Mouse (Mus musculus) liver, postnatal 0 days (tissue): Measurements from ENCODE around the gene Vipr1.

ENCODE experiments used
- CTCF ChIP-seq: sonication (generic); IDR thresholded peaks from 2 replicates; pipeline ENCODE4 v1.5.1; 2016; ENCODE audit warnings: antibody characterized with exemption, low read depth
- EP300 ChIP-seq: IDR thresholded peaks from 2 replicates; pipeline ENCODE4 v1.6.1; 2016; ENCODE audit warnings: antibody characterized with exemption, low read depth, mild to moderate bottlenecking

DNA sequence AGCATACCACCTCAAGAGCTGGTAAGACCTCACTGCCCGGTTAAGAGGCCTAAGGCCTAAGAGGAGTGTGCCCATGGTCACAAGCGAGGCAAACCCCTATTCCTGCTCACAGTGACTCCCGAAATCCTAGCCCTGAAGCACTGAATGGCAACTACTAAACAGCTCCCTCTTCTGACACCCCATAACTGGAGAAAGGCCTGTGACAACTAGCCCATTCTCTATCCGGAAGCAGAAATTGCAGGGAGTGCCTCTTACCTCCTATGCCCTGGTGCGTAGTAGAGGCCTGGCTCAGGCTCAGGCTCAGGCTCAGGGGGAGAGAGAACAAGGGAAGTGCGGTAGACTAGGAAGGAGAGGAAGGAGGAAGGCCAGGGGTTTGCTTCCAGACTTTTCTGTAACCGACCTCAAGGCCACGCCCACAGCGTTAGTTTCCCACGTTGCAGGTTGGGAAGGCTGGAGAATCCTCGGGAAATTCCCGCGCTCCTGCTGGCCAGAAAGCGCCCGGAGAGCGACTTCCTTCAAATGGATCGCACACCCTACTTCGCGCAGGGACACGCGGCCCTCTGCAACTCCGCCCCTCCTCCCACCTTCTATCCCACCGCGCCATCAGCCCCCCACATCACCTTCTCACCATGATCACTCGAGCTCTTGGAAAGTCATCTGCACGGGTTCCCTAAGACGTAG, 1.1 kb upstream of the Vipr1 start:
- 0 out of 2 replicates have a peak, but pooled peaks have one; percentile 1 for TF ChIP-seq CTCF
- no peak for TF ChIP-seq EP300
